Mouse (Mus musculus) heart, adult 11 months (tissue): Measurements from ENCODE around the gene Timm13.

Source experiments
- DNase-seq: peaks from one replicate; pipeline ENCODE4 v3.0.0; 2022

Timm13 gene

DNA sequence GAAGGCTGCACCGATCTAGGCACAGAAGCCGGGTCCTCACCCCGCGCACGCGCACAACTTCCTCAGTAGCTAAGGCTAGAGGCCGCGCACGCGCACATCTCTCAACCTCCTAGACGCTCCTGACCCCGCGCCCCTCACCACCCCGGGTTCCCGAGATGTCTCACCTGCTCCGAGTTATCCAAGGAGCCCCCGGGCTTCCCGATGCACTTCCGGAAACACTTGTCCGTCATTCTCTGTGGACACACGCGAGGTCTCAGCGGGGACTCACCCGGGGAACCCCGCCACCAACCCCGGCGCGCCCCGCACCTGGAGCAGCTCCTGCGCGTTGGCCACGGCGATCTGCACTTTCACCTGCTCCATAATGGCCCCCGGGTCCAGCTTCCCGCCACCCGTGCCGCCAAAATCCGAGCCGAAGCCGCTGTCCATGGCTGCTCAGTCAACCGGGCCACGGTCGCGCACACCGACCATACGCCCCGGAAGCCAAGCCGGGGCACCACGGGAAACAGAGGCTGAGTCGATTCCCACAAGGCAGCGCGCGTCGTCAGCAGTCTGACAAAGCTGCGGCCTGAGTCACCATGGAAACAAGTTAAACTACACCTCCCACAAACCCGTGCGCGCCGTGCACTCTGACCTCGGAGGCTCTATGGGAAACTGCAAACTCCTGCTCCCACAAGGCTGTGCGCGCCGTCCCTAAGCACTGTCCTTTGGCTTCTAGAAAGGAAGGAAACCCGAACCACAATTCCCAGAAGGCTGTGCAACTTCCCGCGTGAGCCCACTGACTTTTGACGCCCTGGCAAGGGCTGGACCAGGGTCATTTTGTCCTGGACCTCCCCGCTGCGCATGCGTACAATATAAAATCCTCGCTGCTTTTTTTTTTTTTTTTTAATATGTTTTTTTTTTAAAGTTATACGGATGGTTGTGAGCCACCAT lies at the start of gene Timm13:
Gene Timm13 (minus strand): TSS at position 652 of the 930 bp plus-strand sequence.
- peak; percentile 100 for DNase-seq

GRCm38 (mm10) chr10:80950314-80950713 lies 49.5 kb upstream of the Timm13 start:
- no peak for DNase-seq

DNA sequence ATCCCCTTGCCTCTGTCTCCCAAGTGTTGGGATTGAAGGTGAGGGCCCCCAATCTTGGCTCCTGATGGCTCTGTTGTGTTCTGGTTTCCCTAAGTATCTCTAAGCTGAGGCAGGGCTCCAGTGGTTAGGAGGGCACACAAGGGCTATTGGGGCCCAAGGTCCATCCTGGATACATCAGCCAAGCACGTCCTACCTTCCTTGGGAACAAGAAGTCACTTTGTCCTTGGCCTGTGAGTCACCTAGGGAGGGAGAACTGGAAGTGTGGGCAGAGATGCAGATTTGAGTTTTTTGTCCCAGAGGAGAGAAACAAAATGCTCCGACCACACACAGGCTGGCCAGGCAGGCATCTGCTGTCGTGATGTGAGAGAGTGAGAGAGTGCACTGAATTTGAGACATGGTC lies 48.3 kb upstream of the Timm13 start:
- no peak for DNase-seq

- peak; percentile 95 for DNase-seq
These were observed 47.8 kb upstream of the Timm13 start for GRCm38 (mm10) chr10:80948570-80948969.

GRCm38 (mm10) chr10:80947802-80948201 lies 47.0 kb upstream of the Timm13 start:
- peak; percentile 95 for DNase-seq

DNA sequence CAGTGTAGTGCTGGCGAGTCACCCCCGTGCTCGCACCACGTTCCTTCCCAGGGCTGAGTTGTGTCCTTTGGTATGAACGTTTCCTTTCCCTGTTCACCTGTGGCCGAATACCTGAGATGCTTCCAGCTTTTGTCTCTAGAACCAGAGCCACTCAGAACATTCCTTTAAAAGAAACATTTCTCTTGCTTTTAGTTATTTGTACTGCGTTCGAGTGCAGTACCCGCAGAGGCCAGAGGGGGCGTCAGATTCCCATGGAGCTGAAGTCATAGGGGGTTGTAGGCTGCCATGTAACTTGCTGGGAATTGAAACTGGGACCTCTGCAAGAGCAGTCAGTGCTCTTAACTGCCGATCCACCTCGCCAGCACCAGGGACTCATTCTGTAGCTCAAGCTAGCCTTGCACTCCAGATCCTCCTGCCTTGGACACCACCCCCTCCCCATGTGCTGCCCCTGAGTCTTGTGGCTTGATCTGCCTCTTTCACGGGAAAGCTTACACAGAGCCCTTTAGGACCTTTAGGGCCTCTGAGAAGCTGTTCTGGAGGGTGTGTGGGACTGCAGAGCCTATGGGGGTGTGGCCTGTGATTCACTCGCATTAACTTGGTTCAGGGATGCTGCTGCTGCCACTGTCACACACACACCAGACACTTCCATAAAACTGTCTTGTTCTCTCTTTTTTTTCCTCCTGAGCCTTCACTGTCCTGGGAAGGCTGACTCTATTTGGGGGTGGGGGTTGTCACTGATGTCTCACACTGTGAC lies 46.1 kb upstream of the Timm13 start:
- no peak for DNase-seq

DNA sequence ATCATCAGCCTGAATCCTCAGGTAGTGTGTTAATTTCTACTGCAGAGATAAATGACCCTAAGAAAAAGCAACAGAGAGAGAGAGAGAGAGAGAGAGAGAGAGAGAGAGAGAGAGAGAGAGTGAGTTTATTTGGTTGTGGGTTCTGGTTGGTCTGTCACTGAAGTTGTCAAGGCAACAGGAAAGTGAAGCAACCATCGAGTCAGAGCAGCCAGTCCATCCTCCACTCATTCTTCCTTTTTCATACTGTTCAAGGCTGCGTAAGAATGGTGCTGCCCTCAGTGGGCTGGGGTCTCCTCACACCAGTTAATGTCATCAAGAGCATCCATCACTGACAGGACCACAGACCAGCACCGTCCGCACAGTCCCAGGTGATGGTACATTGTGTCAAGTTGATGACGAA lies 43.5 kb upstream of the Timm13 start:
- DNase-seq = no peak

- DNase-seq = no peak
These were observed 42.9 kb upstream of the Timm13 start for GRCm38 (mm10) chr10:80943701-80944100.

GRCm38 (mm10) chr10:80942919-80943318 lies 42.1 kb upstream of the Timm13 start:
- DNase-seq = no peak

GRCm38 (mm10) chr10:80940988-80941347 lies 40.2 kb upstream of the Timm13 start:
- DNase-seq = peak; percentile 97

DNA sequence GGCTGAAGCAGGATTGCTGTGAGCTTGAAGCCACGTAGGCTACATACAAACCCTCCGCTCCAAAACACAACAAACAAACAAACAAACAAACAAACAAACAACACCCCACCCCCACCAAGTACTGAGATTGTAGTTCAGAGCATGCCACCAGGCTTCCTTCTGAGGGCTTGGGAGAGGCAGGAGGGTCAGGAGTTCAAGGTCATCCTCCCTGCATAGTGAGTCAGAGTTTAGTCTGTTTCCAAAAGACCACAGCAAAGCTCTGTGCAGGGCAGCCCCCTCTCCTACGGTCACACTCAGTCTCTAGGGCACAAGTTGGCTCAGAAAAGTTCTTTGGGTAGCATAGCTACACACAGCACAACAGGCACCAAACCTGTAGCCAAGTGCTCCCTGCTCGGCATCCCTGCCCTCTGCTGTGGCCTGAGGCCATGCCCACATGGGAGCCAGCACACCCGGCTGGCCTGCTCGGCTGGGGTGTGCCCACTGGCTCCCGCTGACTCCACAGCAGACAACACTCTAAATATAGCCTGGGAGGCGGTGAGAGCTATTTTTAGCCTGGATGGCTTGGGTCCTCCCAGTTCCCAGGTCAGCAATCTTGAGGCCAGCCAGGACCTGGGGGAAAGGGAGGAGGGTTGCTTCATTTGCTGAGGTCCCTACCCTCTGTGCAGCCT lies 39.7 kb upstream of the Timm13 start:
- peak; percentile 99 for DNase-seq

GRCm38 (mm10) chr10:80939671-80940070 lies 38.9 kb upstream of the Timm13 start:
- peak; percentile 98 for DNase-seq

GRCm38 (mm10) chr10:80938831-80939550 lies 38.2 kb upstream of the Timm13 start:
- no peak for DNase-seq

DNA sequence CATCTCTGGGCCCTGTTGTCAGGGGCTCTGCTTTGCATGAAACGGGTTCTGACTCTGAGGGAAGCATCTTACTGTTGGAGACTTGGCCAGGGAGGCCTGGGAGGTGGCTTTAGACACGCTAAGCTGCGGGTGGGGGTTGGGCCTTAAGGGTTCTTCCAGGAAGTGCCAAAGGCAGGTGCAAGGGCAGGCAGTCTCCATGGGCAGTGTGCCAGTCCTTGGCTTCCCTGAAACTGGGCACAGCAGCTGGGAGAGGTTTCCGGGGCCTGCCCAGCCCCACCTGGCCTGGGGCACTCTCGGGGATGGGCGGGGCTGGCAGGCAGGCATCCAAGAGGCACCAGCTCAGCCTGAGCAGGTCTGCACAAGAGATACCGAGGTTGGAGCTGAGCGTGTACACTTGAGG lies 36.9 kb upstream of the Timm13 start:
- peak; percentile 95 for DNase-seq

GRCm38 (mm10) chr10:80936810-80937164 lies 36.0 kb upstream of the Timm13 start:
- DNase-seq = no peak

- peak; percentile 98 for DNase-seq
These were observed 35.5 kb upstream of the Timm13 start for GRCm38 (mm10) chr10:80936135-80936809.

- no peak for DNase-seq
These were observed 34.9 kb upstream of the Timm13 start for GRCm38 (mm10) chr10:80935698-80936097.

- peak; percentile 97 for DNase-seq
These were observed 34.5 kb upstream of the Timm13 start for GRCm38 (mm10) chr10:80935241-80935640.

GRCm38 (mm10) chr10:80934136-80934985 lies 33.6 kb upstream of the Timm13 start:
- peak; percentile 92 for DNase-seq

- peak; percentile 98 for DNase-seq
These were observed 32.7 kb upstream of the Timm13 start for GRCm38 (mm10) chr10:80933421-80933979.
